Comparison of ENCODE assay signal across 17 mouse cellular contexts in genomic region chr12:8400345-8401130, GRCm38 (mm10).
DNase-seq lines count a peak whose midpoint lies in the region; ATAC-seq and TF ChIP-seq lines count a peak whose summit lies in the region.
"Had no signal": no experiment of that assay in that cellular context is flagged by ENCODE, and none has a peak within 500 bp of the region (broad histone marks: within the 10 kb centered on the region; RNA-seq: fewer than 3 reads in every experiment).

No protein-coding gene starts in this region.

- H3K36me3 ChIP-seq in hindbrain, embryonic 10.5 days = no peaks in the 10 kb centered on the region
- H3K36me3 ChIP-seq in hindbrain, embryonic 14.5 days (replicated peaks; ENCODE audit: control insufficient read depth, insufficient read depth) = no peaks in the 10 kb centered on the region
- no peaks in the 10 kb centered on the region for H3K36me3 ChIP-seq in liver, postnatal 0 days (replicated peaks; ENCODE audit: insufficient read depth, low read length)
- no peaks in the 10 kb centered on the region for H3K36me3 ChIP-seq in liver, embryonic 11.5 days (ENCODE audit: control insufficient read depth, insufficient read depth, low read length)
- H3K36me3 ChIP-seq: neural tube, embryonic 12.5 days had no signal

- DNase-seq in adrenal gland, postnatal 14 days = peak; percentile 39
- no peak for DNase-seq in adrenal gland, postnatal 36 days
- no peak for DNase-seq in hindbrain, embryonic 10.5 days (ENCODE audit: low spot score)
- no peak for DNase-seq in hindbrain, embryonic 14.5 days (ENCODE audit: low spot score)
- no peak for DNase-seq in liver, postnatal 0 days
- no peak for DNase-seq in liver, embryonic 11.5 days (ENCODE audit: low spot score)
- DNase-seq in kidney, postnatal 25 days = peak; percentile 11 to 62
- no peak for DNase-seq in embryo, embryonic 11 days
- DNase-seq: cerebellum, adult 11-12 months; left cerebral cortex, postnatal 4 days; lung, adult 18-20 months; thymus, postnatal 14 days had no signal

- no peak overlapping the region for H3K4me3 ChIP-seq in hindbrain, embryonic 10.5 days
- no peak overlapping the region for H3K4me3 ChIP-seq in hindbrain, embryonic 14.5 days (replicated peaks; ENCODE audit: low read length)
- H3K4me3 ChIP-seq in liver, postnatal 0 days (ENCODE audit: low read depth, low read length) = no peak overlapping the region
- H3K4me3 ChIP-seq in liver, embryonic 11.5 days (ENCODE audit: low read depth, low read length) = no peak overlapping the region
- H3K4me3 ChIP-seq: erythroblast, embryonic 14.5 days; neural tube, embryonic 12.5 days had no signal

- ATAC-seq in hindbrain, embryonic 14.5 days (ENCODE audit: low FRiP score) = no peak
- peak; percentile 50 for ATAC-seq in liver, postnatal 0 days
- no peak for ATAC-seq in liver, embryonic 11.5 days (replicated peaks; ENCODE audit: low FRiP score)
- ATAC-seq: activated CD4-positive, CD25-positive, alpha-beta regulatory T cell, adult 4 months; inflammation-experienced regulatory T-cells, adult 6 months had no signal

- no peak overlapping the region for H3K9ac ChIP-seq in hindbrain, embryonic 14.5 days
- H3K9ac ChIP-seq in liver, postnatal 0 days (replicated peaks) = no peak overlapping the region
- H3K9ac ChIP-seq in liver, embryonic 11.5 days (ENCODE audit: low read depth, low read length) = no peak overlapping the region
- H3K9ac ChIP-seq: neural tube, embryonic 12.5 days had no signal

- H3K9me3 ChIP-seq in hindbrain, embryonic 10.5 days = peaks cover 3% of the 10 kb centered on the region; the same call in 1 of the 2 replicates
- H3K9me3 ChIP-seq in hindbrain, embryonic 14.5 days (ENCODE audit: control insufficient read depth, low read length) = no peaks in the 10 kb centered on the region
- H3K9me3 ChIP-seq in liver, postnatal 0 days (ENCODE audit: low read length) = no peaks in the 10 kb centered on the region
- no peaks in the 10 kb centered on the region for H3K9me3 ChIP-seq in liver, embryonic 11.5 days (ENCODE audit: control insufficient read depth, low read length)
- H3K9me3 ChIP-seq: neural tube, embryonic 12.5 days had no signal

- H3K4me1 ChIP-seq in hindbrain, embryonic 10.5 days (replicated peaks) = peaks cover 19% of the 10 kb centered on the region
- 0 out of 2 replicates have a peak, but pooled peaks cover 6% of the 10 kb centered on the region for H3K4me1 ChIP-seq in hindbrain, embryonic 14.5 days (replicated peaks; ENCODE audit: control insufficient read depth, insufficient read depth, low read length)
- peaks cover 7% of the 10 kb centered on the region; the same call in 1 of the 2 replicates for H3K4me1 ChIP-seq in liver, postnatal 0 days (ENCODE audit: insufficient read depth)
- H3K4me1 ChIP-seq in liver, embryonic 11.5 days (replicated peaks; ENCODE audit: control insufficient read depth, insufficient read depth, low read length) = no peaks in the 10 kb centered on the region

- TF ChIP-seq CTCF in liver, postnatal 0 days (IDR thresholded peaks at IDR 0.05; ENCODE audit: low read depth) = no peak

- WGBS in hindbrain, embryonic 10.5 days = 90% methylated on average over 10 of the region's 10 CpGs
- 91% methylated on average over 10 of the region's 10 CpGs for WGBS in hindbrain, embryonic 14.5 days
- WGBS in liver, postnatal 0 days (ENCODE audit: insufficient replicate concordance) = 70% methylated on average over 10 of the region's 10 CpGs
- WGBS in liver, embryonic 11.5 days = 65% methylated on average over 10 of the region's 10 CpGs

- H3K27me3 ChIP-seq in hindbrain, embryonic 10.5 days (ENCODE audit: insufficient read depth, poor library complexity, severe bottlenecking) = no peaks in the 10 kb centered on the region; the same call in 1 of the 2 replicates
- no peaks in the 10 kb centered on the region for H3K27me3 ChIP-seq in hindbrain, embryonic 14.5 days (ENCODE audit: control insufficient read depth, insufficient read depth, low read length)
- H3K27me3 ChIP-seq in liver, postnatal 0 days (ENCODE audit: insufficient read depth, low read length) = no peaks in the 10 kb centered on the region
- no peaks in the 10 kb centered on the region for H3K27me3 ChIP-seq in liver, embryonic 11.5 days (replicated peaks; ENCODE audit: control insufficient read depth, insufficient read depth, low read length)
- H3K27me3 ChIP-seq: CH12.LX; neural tube, embryonic 12.5 days had no signal

- TF ChIP-seq EP300 in liver, postnatal 0 days (IDR thresholded peaks at IDR 0.05; ENCODE audit: low read depth) = peak; percentile 45; the same call in 1 of the 2 replicates

- no peak overlapping the region for H3K4me2 ChIP-seq in hindbrain, embryonic 14.5 days (replicated peaks)
- H3K4me2 ChIP-seq in liver, postnatal 0 days (ENCODE audit: low read depth, low read length) = no peak overlapping the region
- no peak overlapping the region for H3K4me2 ChIP-seq in liver, embryonic 11.5 days
- H3K4me2 ChIP-seq: neural tube, embryonic 12.5 days had no signal

- H3K27ac ChIP-seq in hindbrain, embryonic 10.5 days = peak overlapping the region; percentile 54; the same call in 1 of the 2 replicates
- no peak overlapping the region for H3K27ac ChIP-seq in hindbrain, embryonic 14.5 days
- peak overlapping the region; percentile 64; the same call in 1 of the 2 replicates for H3K27ac ChIP-seq in liver, postnatal 0 days (ENCODE audit: low read depth)
- H3K27ac ChIP-seq in liver, embryonic 11.5 days (ENCODE audit: low read depth, low read length) = no peak overlapping the region; the same call in 1 of the 2 replicates
- H3K27ac ChIP-seq: neural tube, embryonic 12.5 days had no signal

Comparison
In these comparisons a context has a peak if more than half of its experiments do, and no peak if none do; other contexts are left out.
1. DNase-seq: peak in adrenal gland, postnatal 14 days (single experiment) and kidney, postnatal 25 days (2 of 2); none in adrenal gland, postnatal 36 days (0 of 2), hindbrain, embryonic 10.5 days (single experiment), hindbrain, embryonic 14.5 days (single experiment), liver, postnatal 0 days (single experiment), liver, embryonic 11.5 days (single experiment) and embryo, embryonic 11 days (single experiment).
2. H3K27ac ChIP-seq: peak in hindbrain, embryonic 10.5 days (single experiment) and liver, postnatal 0 days (single experiment); none in hindbrain, embryonic 14.5 days (single experiment) and liver, embryonic 11.5 days (single experiment).